Mouse (Mus musculus) hindbrain, postnatal 0 days (tissue): ENCODE measurements at regions not wholly inside any gene's neighbourhood (a gene's known extent, or its start where the extent isn't known, plus 50 kb on each side); places are given as distances from the start of the nearest gene placed in this dataset.
A peak's percentile ranks its signal among the peaks of the same experiment; 100 is the strongest.

Experiments used
- ATAC-seq: fragments of 200-750 bp; cut with Nextera tagmentation; 2 replicates; pipeline ENCODE4 v1.8.0; 2017; ENCODE audit warnings: mild to moderate bottlenecking, moderate TSS enrichment, moderate library complexity
- DNase-seq: peaks from one replicate; pipeline ENCODE4 v3.0.0-alpha.2; 2015; ENCODE audit warnings: low spot score
- H3K27ac ChIP-seq: fragments of 300-500 bp; sonication (generic); 2 replicates; pipeline ENCODE4 v1.5.1; 2014; ENCODE audit warnings: mild to moderate bottlenecking
- H3K27me3 ChIP-seq: fragments of 300-500 bp; sonication (generic); 2 replicates; pipeline ENCODE4 v1.6.1; 2014; ENCODE audit warnings: low read length, mixed read lengths; ENCODE audit not compliant: insufficient read depth
- H3K36me3 ChIP-seq: fragments of 300-500 bp; sonication (generic); 2 replicates; pipeline ENCODE4 v1.6.1; 2014; ENCODE audit warnings: low read length, mixed read lengths; ENCODE audit not compliant: insufficient read depth
- H3K4me1 ChIP-seq: fragments of 300-500 bp; sonication (generic); 2 replicates; pipeline ENCODE4 v1.6.1; 2014; ENCODE audit warnings: antibody characterized with exemption, low read length, mixed read lengths; ENCODE audit not compliant: insufficient read depth
- H3K4me2 ChIP-seq: fragments of 300-500 bp; sonication (generic); 2 replicates; pipeline ENCODE4 v1.6.1; 2014; ENCODE audit warnings: low read depth, mild to moderate bottlenecking, low read length, moderate library complexity, mixed read lengths
- H3K4me3 ChIP-seq: fragments of 300-500 bp; sonication (generic); 2 replicates; pipeline ENCODE4 v1.5.1; 2014; ENCODE audit warnings: low read length
- H3K9ac ChIP-seq: fragments of 300-500 bp; sonication (generic); replicated peaks from 2 replicates; pipeline ENCODE4 v1.6.1; 2014; ENCODE audit warnings: mild to moderate bottlenecking, low read length, moderate library complexity, mixed read lengths
- H3K9me3 ChIP-seq: fragments of 300-500 bp; sonication (generic); 2 replicates; pipeline ENCODE4 v1.6.1; 2016; ENCODE audit warnings: low read length, mixed read lengths
- CTCF ChIP-seq: IDR thresholded peaks from 2 replicates; pipeline ENCODE4 v1.5.1; 2016; ENCODE audit warnings: antibody characterized with exemption, control low read depth, low read depth
- WGBS: fragments of 180-500 bp; shearing (Covaris S2); extraction: QIAGEN DNeasy Blood & Tissue Kit; methylation state at CpG from one replicate; pipeline ENCODE4 v1.1.7; 2014; 5-methylcytosine and 5-hydroxymethylcytosine counted together

GRCm38 (mm10) chr10:98749584-98749947 lies 164.6 kb upstream of the Atp2b1 start:
- WGBS, result 38% methylated on average over 4 of the region's 4 CpGs
- no peak for ATAC-seq
- Histone ChIP-seq H3K9me3 (no peaks in the 10 kb centered on the region), H3K27me3 (no peaks in the 10 kb centered on the region), H3K9ac (no peak overlapping the region), H3K27ac (no peak overlapping the region), H3K4me1 (no peaks in the 10 kb centered on the region), H3K36me3 (no peaks in the 10 kb centered on the region), H3K4me2 (no peak overlapping the region), H3K4me3 (no peak overlapping the region)
- no peak for DNase-seq
- no peak for TF ChIP-seq CTCF

- Histone ChIP-seq H3K27me3 (no peaks in the 10 kb centered on the region), H3K4me2 (no peak overlapping the region), H3K36me3 (no peaks in the 10 kb centered on the region), H3K4me3 (no peak overlapping the region), H3K9me3 (no peaks in the 10 kb centered on the region), H3K4me1 (no peaks in the 10 kb centered on the region), H3K27ac (no peak overlapping the region), H3K9ac (no peak overlapping the region)
- DNase-seq (peak; percentile 45), ATAC-seq (peak; percentile 88)
- TF ChIP-seq CTCF, result no peak
- 56% methylated on average over 11 of the region's 11 CpGs for WGBS
These were observed 162.7 kb upstream of the Atp2b1 start for GRCm38 (mm10) chr10:98751376-98752058.

GRCm38 (mm10) chr10:98761080-98761479 lies 153.1 kb upstream of the Atp2b1 start:
- Histone ChIP-seq H3K4me1 (no peaks in the 10 kb centered on the region), H3K27ac (no peak overlapping the region), H3K9ac (no peak overlapping the region), H3K27me3 (no peaks in the 10 kb centered on the region), H3K36me3 (no peaks in the 10 kb centered on the region), H3K9me3 (peaks cover 5% of the 10 kb centered on the region; the same call in 1 of the 2 replicates), H3K4me3 (no peak overlapping the region), H3K4me2 (no peak overlapping the region)
- no peak for DNase-seq
- no peak for ATAC-seq
- no peak for TF ChIP-seq CTCF

- Histone ChIP-seq H3K27ac (no peak overlapping the region), H3K9ac (no peak overlapping the region), H3K36me3 (no peaks in the 10 kb centered on the region), H3K9me3 (peaks cover 5% of the 10 kb centered on the region; the same call in 1 of the 2 replicates), H3K27me3 (no peaks in the 10 kb centered on the region), H3K4me1 (no peaks in the 10 kb centered on the region), H3K4me2 (no peak overlapping the region), H3K4me3 (no peak overlapping the region)
- no peak for TF ChIP-seq CTCF
- 63% methylated on average over 11 of the region's 11 CpGs for WGBS
- peak; percentile 21 for DNase-seq
- no peak for ATAC-seq
These were observed 148.3 kb upstream of the Atp2b1 start for GRCm38 (mm10) chr10:98765786-98766419.

GRCm38 (mm10) chr10:98779783-98780182 lies 134.4 kb upstream of the Atp2b1 start:
- Histone ChIP-seq H3K4me2 (no peak overlapping the region), H3K9ac (no peak overlapping the region), H3K27ac (no peak overlapping the region), H3K36me3 (no peaks in the 10 kb centered on the region), H3K4me3 (no peak overlapping the region), H3K4me1 (no peaks in the 10 kb centered on the region), H3K9me3 (no peaks in the 10 kb centered on the region), H3K27me3 (no peaks in the 10 kb centered on the region)
- DNase-seq, result no peak
- 87% methylated on average over 1 of the region's 1 CpGs for WGBS
- ATAC-seq, result no peak
- no peak for TF ChIP-seq CTCF

GRCm38 (mm10) chr10:98780938-98781337 lies 133.3 kb upstream of the Atp2b1 start:
- no peak for DNase-seq
- 92% methylated on average over 5 of the region's 5 CpGs for WGBS
- TF ChIP-seq CTCF, result no peak

GRCm38 (mm10) chr10:98781888-98782351 lies 132.3 kb upstream of the Atp2b1 start:
- H3K27me3 ChIP-seq, result no peaks in the 10 kb centered on the region
- H3K4me2 ChIP-seq, result no peak overlapping the region
- H3K9me3 ChIP-seq, result no peaks in the 10 kb centered on the region
- ATAC-seq (no peak), DNase-seq (no peak)
- no peak for TF ChIP-seq CTCF
- WGBS, result 24% methylated on average over 3 of the region's 3 CpGs
- no peak overlapping the region for H3K9ac ChIP-seq
- no peaks in the 10 kb centered on the region for H3K4me1 ChIP-seq
- no peak overlapping the region for H3K4me3 ChIP-seq
- H3K27ac ChIP-seq, result no peak overlapping the region
- no peaks in the 10 kb centered on the region for H3K36me3 ChIP-seq

More at GRCm38 (mm10) chr10:98780938-98781337, 133.3 kb upstream of the Atp2b1 start:
- no peak for ATAC-seq
- Histone ChIP-seq H3K4me2 (no peak overlapping the region), H3K4me1 (no peaks in the 10 kb centered on the region), H3K9ac (no peak overlapping the region), H3K9me3 (no peaks in the 10 kb centered on the region), H3K4me3 (no peak overlapping the region), H3K36me3 (no peaks in the 10 kb centered on the region), H3K27me3 (no peaks in the 10 kb centered on the region), H3K27ac (no peak overlapping the region)
